Mouse (Mus musculus) midbrain, embryonic 13.5 days (tissue): ENCODE measurements around the gene Fam216a. TPM values are rescaled to one million over a fixed set of nuclear protein-coding genes. Genes with fewer than 3 reads are reported as not detected.
"Not testable (repeated sequence)": the region's sequence is repeated elsewhere in the genome, so short reads cannot be mapped to it uniquely, and the experiment has no call there.

ENCODE experiments used
- ATAC-seq: fragments of 200-750 bp; cut with Nextera tagmentation; 2 replicates; pipeline ENCODE4 v1.8.0; 2017; ENCODE audit warnings: mild to moderate bottlenecking, moderate TSS enrichment, moderate library complexity
- H3K27ac ChIP-seq: fragments of 300-500 bp; sonication (generic); 2 replicates; pipeline ENCODE4 v1.5.1; 2015; ENCODE audit warnings: inconsistent platforms, mild to moderate bottlenecking, moderate library complexity
- H3K27me3 ChIP-seq: fragments of 300-500 bp; sonication (generic); 2 replicates; pipeline ENCODE4 v1.6.1; 2015; ENCODE audit warnings: mild to moderate bottlenecking, inconsistent platforms
- H3K36me3 ChIP-seq: fragments of 300-500 bp; sonication (generic); 2 replicates; pipeline ENCODE4 v1.6.1; 2015; ENCODE audit warnings: mild to moderate bottlenecking, inconsistent platforms
- H3K4me1 ChIP-seq: fragments of 300-500 bp; sonication (generic); replicated peaks from 2 replicates; pipeline ENCODE4 v1.6.1; 2015; ENCODE audit warnings: inconsistent platforms
- H3K4me2 ChIP-seq: fragments of 300-500 bp; sonication (generic); replicated peaks from 2 replicates; pipeline ENCODE4 v1.6.1; 2015; ENCODE audit warnings: moderate library complexity, mild to moderate bottlenecking, inconsistent platforms
- H3K4me3 ChIP-seq: fragments of 300-500 bp; sonication (generic); replicated peaks from 2 replicates; pipeline ENCODE4 v1.5.1; 2015; ENCODE audit warnings: mild to moderate bottlenecking, inconsistent platforms
- H3K9ac ChIP-seq: fragments of 300-500 bp; sonication (generic); replicated peaks from 2 replicates; pipeline ENCODE4 v1.6.1; 2015; ENCODE audit warnings: mild to moderate bottlenecking, inconsistent platforms
- H3K9me3 ChIP-seq: fragments of 300-500 bp; sonication (generic); 2 replicates; pipeline ENCODE4 v1.6.1; 2016; ENCODE audit warnings: mild to moderate bottlenecking, inconsistent platforms
- WGBS: fragments of 180-500 bp; shearing (Covaris S2); methylation state at CpG from one replicate; pipeline ENCODE4 v1.1.7; 2015; 5-methylcytosine and 5-hydroxymethylcytosine counted together
- polyA plus RNA-seq: library from polyadenylated mRNA; unstranded; fragments of >200 nt; fragmentation: Nextera tagmentation; extraction: Ambion mirVana; gene quantifications from 2 replicates; pipeline ENCODE4 v1.2.1, GENCODE M21; 2015

The Fam216a gene
- 128 and 135 TPM in 2 replicates for polyA plus RNA-seq

- Histone ChIP-seq H3K4me1 (peaks cover 31% of the 10 kb centered on the region), H3K27ac (peak within 1 kb of the TSS; percentile 97), H3K9me3 (no peaks in the 10 kb centered on the region), H3K4me3 (peak within 1 kb of the TSS; percentile 83), H3K27me3 (no peaks in the 10 kb centered on the region), H3K4me2 (peak within 1 kb of the TSS; percentile 77), H3K36me3 (peaks cover 49% of the 10 kb centered on the region), H3K9ac (peak within 1 kb of the TSS; percentile 89)
- WGBS, result under 1% methylated on average over 53 of the region's 53 CpGs
- ATAC-seq, result peak; percentile 97
Observed at GRCm38 (mm10) chr5:122372192-122372769, at the start of gene Fam216a. Fam216a (minus strand) TSS chr5:122372364.

GRCm38 (mm10) chr5:122421271-122422068, 49.3 kb upstream of the Fam216a start, which contains the start of gene Anapc7:
Anapc7 (plus strand) TSS chr5:122421693.
- peak within 1 kb of the TSS; percentile 93 for H3K27ac ChIP-seq
- 23% methylated on average over 17 of the region's 17 CpGs for WGBS
- peaks cover 20% of the 10 kb centered on the region for H3K4me1 ChIP-seq
- H3K36me3 ChIP-seq, result 0 out of 2 replicates have a peak, but pooled peaks cover 3% of the 10 kb centered on the region
- peak within 1 kb of the TSS; percentile 96 for H3K9ac ChIP-seq
- ATAC-seq, result peak; percentile 48
- H3K4me3 ChIP-seq, result peak within 1 kb of the TSS; percentile 99
- H3K27me3 ChIP-seq, result no peaks in the 10 kb centered on the region
- peak within 1 kb of the TSS; percentile 96 for H3K4me2 ChIP-seq
- H3K9me3 ChIP-seq, result no peaks in the 10 kb centered on the region

- not testable (repeated sequence) for H3K27me3 ChIP-seq, ATAC-seq, H3K36me3 ChIP-seq, H3K4me3 ChIP-seq, H3K9ac ChIP-seq, H3K9me3 ChIP-seq, H3K27ac ChIP-seq, H3K4me2 ChIP-seq
- peaks cover 20% of the 10 kb centered on the region for H3K4me1 ChIP-seq
- 71% methylated on average over 4 of the region's 4 CpGs for WGBS
Observed at GRCm38 (mm10) chr5:122420676-122421075, 48.5 kb upstream of the Fam216a start.

- Histone ChIP-seq H3K36me3 (peaks cover 2% of the 10 kb centered on the region), H3K9me3 (no peaks in the 10 kb centered on the region), H3K9ac (no peak overlapping the region), H3K4me3 (no peak overlapping the region), H3K4me2 (no peak overlapping the region), H3K27ac (no peak overlapping the region), H3K4me1 (no peaks in the 10 kb centered on the region), H3K27me3 (no peaks in the 10 kb centered on the region)
- WGBS, result 91% methylated on average over 12 of the region's 12 CpGs
- no peak for ATAC-seq
Observed at GRCm38 (mm10) chr5:122415465-122415864, 43.3 kb upstream of the Fam216a start.

- H3K27ac ChIP-seq, result no peak overlapping the region
- no peak overlapping the region for H3K9ac ChIP-seq
- no peaks in the 10 kb centered on the region for H3K27me3 ChIP-seq
- H3K4me2 ChIP-seq, result no peak overlapping the region
- WGBS, result 94% methylated on average over 5 of the region's 5 CpGs
- no peaks in the 10 kb centered on the region for H3K4me1 ChIP-seq
- no peak for ATAC-seq
- no peak overlapping the region for H3K4me3 ChIP-seq
- peaks cover 12% of the 10 kb centered on the region for H3K36me3 ChIP-seq
- H3K9me3 ChIP-seq, result no peaks in the 10 kb centered on the region; the same call in 1 of the 2 replicates
Observed at GRCm38 (mm10) chr5:122414351-122414750, 42.2 kb upstream of the Fam216a start.

- H3K27ac ChIP-seq, result no peak overlapping the region
- H3K27me3 ChIP-seq, result no peaks in the 10 kb centered on the region
- no peak overlapping the region for H3K4me3 ChIP-seq
- H3K9ac ChIP-seq, result no peak overlapping the region
- H3K4me2 ChIP-seq, result no peak overlapping the region
- H3K4me1 ChIP-seq, result no peaks in the 10 kb centered on the region
- H3K9me3 ChIP-seq, result no peaks in the 10 kb centered on the region; the same call in 1 of the 2 replicates
- 73% methylated on average over 6 of the region's 6 CpGs for WGBS
- ATAC-seq, result no peak
- peaks cover 12% of the 10 kb centered on the region for H3K36me3 ChIP-seq
Observed at GRCm38 (mm10) chr5:122412826-122413225, 40.7 kb upstream of the Fam216a start.

DNA sequence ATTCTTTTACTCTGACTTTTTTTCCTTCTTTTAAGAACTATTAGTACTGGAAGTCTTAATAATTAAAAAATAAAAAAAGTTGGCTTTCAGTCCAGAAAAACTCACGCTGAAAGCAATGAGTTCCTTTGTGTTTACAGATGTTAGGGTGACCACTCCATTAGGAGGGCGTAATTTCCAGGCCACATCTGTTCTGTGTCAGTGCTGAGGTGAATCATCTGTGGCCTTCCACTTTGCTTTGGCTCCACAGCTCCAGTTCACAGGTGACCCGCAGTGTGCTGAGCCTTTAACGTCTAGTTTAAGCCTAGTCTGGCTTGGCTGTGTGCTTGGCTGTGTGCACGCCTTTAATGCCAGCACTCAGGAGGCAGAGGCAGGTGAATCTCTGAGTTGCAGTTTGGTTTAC, 39.7 kb upstream of the Fam216a start:
- Histone ChIP-seq H3K4me3 (no peak overlapping the region), H3K9ac (no peak overlapping the region), H3K9me3 (no peaks in the 10 kb centered on the region; the same call in 1 of the 2 replicates), H3K4me2 (no peak overlapping the region), H3K4me1 (no peaks in the 10 kb centered on the region), H3K36me3 (peaks cover 16% of the 10 kb centered on the region), H3K27me3 (no peaks in the 10 kb centered on the region), H3K27ac (no peak overlapping the region)
- no peak for ATAC-seq
- WGBS, result 88% methylated on average over 5 of the region's 5 CpGs

- Histone ChIP-seq H3K9me3 (peaks cover 3% of the 10 kb centered on the region; the same call in 1 of the 2 replicates), H3K4me3 (no peak overlapping the region), H3K36me3 (peaks cover 36% of the 10 kb centered on the region), H3K27me3 (no peaks in the 10 kb centered on the region), H3K4me2 (no peak overlapping the region), H3K4me1 (no peaks in the 10 kb centered on the region), H3K9ac (no peak overlapping the region), H3K27ac (no peak overlapping the region)
- 89% methylated on average over 19 of the region's 19 CpGs for WGBS
- ATAC-seq, result no peak
Observed at GRCm38 (mm10) chr5:122409692-122410645, 37.8 kb upstream of the Fam216a start.

GRCm38 (mm10) chr5:122405537-122405936, 33.4 kb upstream of the Fam216a start:
- H3K4me2 ChIP-seq, result no peak overlapping the region
- no peak overlapping the region for H3K9ac ChIP-seq
- 0 out of 2 replicates have a peak, but pooled peaks cover 4% of the 10 kb centered on the region for H3K4me1 ChIP-seq
- no peak for ATAC-seq
- H3K36me3 ChIP-seq, result peaks cover 72% of the 10 kb centered on the region
- H3K27ac ChIP-seq, result no peak overlapping the region
- 96% methylated on average over 10 of the region's 10 CpGs for WGBS
- H3K27me3 ChIP-seq, result no peaks in the 10 kb centered on the region
- no peak overlapping the region for H3K4me3 ChIP-seq
- H3K9me3 ChIP-seq, result peaks cover 3% of the 10 kb centered on the region; the same call in 1 of the 2 replicates

DNA sequence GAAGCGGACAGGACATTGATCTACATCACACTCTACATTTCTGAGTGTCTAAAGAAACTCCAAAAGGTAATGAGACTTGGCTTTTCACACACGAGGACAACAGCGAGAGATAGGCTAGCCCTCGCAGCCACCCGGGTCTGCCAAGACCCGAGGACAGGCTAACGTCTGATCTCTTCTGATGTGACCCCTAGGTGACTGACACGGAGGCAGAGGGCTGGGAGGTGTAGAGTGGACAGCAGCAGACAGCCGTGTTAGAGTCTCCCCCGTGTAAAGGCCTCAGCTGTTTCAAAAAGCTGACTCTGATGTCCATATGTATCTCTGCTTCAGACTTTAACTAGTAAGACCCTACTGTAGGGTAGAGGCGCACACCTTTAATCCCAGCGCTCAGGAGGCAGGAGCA, 31.2 kb upstream of the Fam216a start:
- H3K4me3 ChIP-seq, result no peak overlapping the region
- H3K4me1 ChIP-seq, result 0 out of 2 replicates have a peak, but pooled peaks cover 4% of the 10 kb centered on the region
- no peak overlapping the region for H3K9ac ChIP-seq
- 92% methylated on average over 12 of the region's 12 CpGs for WGBS
- no peak for ATAC-seq
- no peaks in the 10 kb centered on the region for H3K27me3 ChIP-seq
- H3K9me3 ChIP-seq, result 0 out of 2 replicates have a peak, but pooled peaks cover 3% of the 10 kb centered on the region
- peaks cover 78% of the 10 kb centered on the region for H3K36me3 ChIP-seq
- H3K4me2 ChIP-seq, result no peak overlapping the region
- H3K27ac ChIP-seq, result no peak overlapping the region

DNA sequence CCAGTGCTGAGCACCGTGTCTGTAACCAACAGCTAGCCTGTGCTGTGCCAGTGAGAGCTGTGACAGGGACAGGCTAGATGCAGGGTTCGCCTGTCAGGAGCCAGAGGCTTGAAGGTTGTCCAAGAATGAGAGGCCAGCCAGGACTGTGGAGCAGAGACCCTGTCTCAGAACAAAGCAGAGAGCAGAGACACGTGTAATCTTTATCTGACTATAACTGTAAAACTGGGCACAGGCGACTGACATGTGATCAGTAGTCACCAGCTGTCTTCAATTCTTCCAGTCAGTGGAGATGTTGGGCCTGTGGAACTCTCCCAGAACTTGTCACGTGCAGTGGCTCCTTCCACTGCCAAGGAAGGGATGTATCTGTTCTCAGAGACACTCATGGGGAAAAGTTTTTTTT, 30.6 kb upstream of the Fam216a start:
- 0 out of 2 replicates have a peak, but pooled peaks cover 4% of the 10 kb centered on the region for H3K4me1 ChIP-seq
- WGBS, result 92% methylated on average over 5 of the region's 5 CpGs
- no peak overlapping the region for H3K4me3 ChIP-seq
- no peak overlapping the region for H3K4me2 ChIP-seq
- 0 out of 2 replicates have a peak, but pooled peaks cover 3% of the 10 kb centered on the region for H3K9me3 ChIP-seq
- ATAC-seq, result no peak
- H3K9ac ChIP-seq, result no peak overlapping the region
- no peaks in the 10 kb centered on the region for H3K27me3 ChIP-seq
- H3K36me3 ChIP-seq, result peaks cover 83% of the 10 kb centered on the region
- H3K27ac ChIP-seq, result no peak overlapping the region
